Mouse (Mus musculus) kidney, postnatal 0 days (tissue): ENCODE results near the gene Dcaf5. TPM values are rescaled to one million over a fixed set of nuclear protein-coding genes. Genes with fewer than 3 reads are reported as not detected.

ENCODE experiments used
- ATAC-seq: fragments of 200-750 bp; cut with Nextera tagmentation; replicated peaks from 2 replicates; pipeline ENCODE4 v1.8.0; 2017; ENCODE audit warnings: low read depth, moderate number of reproducible peaks, moderate TSS enrichment, moderate library complexity; ENCODE audit not compliant: low FRiP score
- DNase-seq: peaks from one replicate; pipeline ENCODE4 v3.0.0-alpha.2; 2016; ENCODE audit warnings: low spot score
- H3K27ac ChIP-seq: fragments of 300-500 bp; sonication (generic); 2 replicates; pipeline ENCODE4 v1.5.1; 2014; ENCODE audit warnings: mild to moderate bottlenecking
- H3K27me3 ChIP-seq: fragments of 300-500 bp; sonication (generic); 2 replicates; pipeline ENCODE4 v1.6.1; 2014; ENCODE audit warnings: low read length, mixed read lengths; ENCODE audit not compliant: insufficient read depth
- H3K36me3 ChIP-seq: fragments of 300-500 bp; sonication (generic); 2 replicates; pipeline ENCODE4 v1.6.1; 2014; ENCODE audit warnings: low read length, mixed read lengths; ENCODE audit not compliant: insufficient read depth
- H3K4me1 ChIP-seq: fragments of 300-500 bp; sonication (generic); replicated peaks from 2 replicates; pipeline ENCODE4 v1.6.1; 2014; ENCODE audit warnings: antibody characterized with exemption, low read length, mixed read lengths; ENCODE audit not compliant: insufficient read depth
- H3K4me2 ChIP-seq: fragments of 300-500 bp; sonication (generic); 2 replicates; pipeline ENCODE4 v1.6.1; 2014; ENCODE audit warnings: mild to moderate bottlenecking, low read length, moderate library complexity, mixed read lengths
- H3K4me3 ChIP-seq: fragments of 300-500 bp; sonication (generic); replicated peaks from 2 replicates; pipeline ENCODE4 v1.5.1; 2014; ENCODE audit warnings: low read depth, low read length
- H3K9ac ChIP-seq: fragments of 300-500 bp; sonication (generic); 2 replicates; pipeline ENCODE4 v1.6.1; 2014; ENCODE audit warnings: low read depth, low read length
- H3K9me3 ChIP-seq: fragments of 300-500 bp; sonication (generic); replicated peaks from 2 replicates; pipeline ENCODE4 v1.6.1; 2016; ENCODE audit warnings: low read length, inconsistent platforms, mixed read lengths
- CTCF ChIP-seq: IDR thresholded peaks from 2 replicates; pipeline ENCODE4 v1.5.1; 2016; ENCODE audit warnings: antibody characterized with exemption, low read depth, mild to moderate bottlenecking, moderate library complexity
- WGBS: fragments of 180-500 bp; shearing (Covaris S2); extraction: QIAGEN DNeasy Blood & Tissue Kit; methylation state at CpG from one replicate; pipeline ENCODE4 v1.1.7; 2014; 5-methylcytosine and 5-hydroxymethylcytosine counted together
- polyA plus RNA-seq: library from polyadenylated mRNA; unstranded; fragments of >200 nt; fragmentation: Nextera tagmentation; extraction: Ambion mirVana; gene quantifications from 2 replicates; pipeline ENCODE4 v1.2.1, GENCODE M21; 2015

Dcaf5 gene
- polyA plus RNA-seq, 1 experiment from 2014 or later: 11.9 TPM

- Histone ChIP-seq H3K4me1 (no peaks in the 10 kb centered on the region), H3K27ac (no peak overlapping the region), H3K9ac (no peak overlapping the region), H3K9me3 (no peaks in the 10 kb centered on the region), H3K4me3 (no peak overlapping the region), H3K4me2 (no peak overlapping the region), H3K27me3 (no peaks in the 10 kb centered on the region), H3K36me3 (no peaks in the 10 kb centered on the region)
- DNase-seq: no peak
- TF ChIP-seq CTCF: no peak
- ATAC-seq: no peak
- 88% methylated on average over 3 of the region's 3 CpGs for WGBS
These were observed 124.3 kb downstream of the Dcaf5 start for GRCm38 (mm10) chr12:80311959-80312669.

DNA sequence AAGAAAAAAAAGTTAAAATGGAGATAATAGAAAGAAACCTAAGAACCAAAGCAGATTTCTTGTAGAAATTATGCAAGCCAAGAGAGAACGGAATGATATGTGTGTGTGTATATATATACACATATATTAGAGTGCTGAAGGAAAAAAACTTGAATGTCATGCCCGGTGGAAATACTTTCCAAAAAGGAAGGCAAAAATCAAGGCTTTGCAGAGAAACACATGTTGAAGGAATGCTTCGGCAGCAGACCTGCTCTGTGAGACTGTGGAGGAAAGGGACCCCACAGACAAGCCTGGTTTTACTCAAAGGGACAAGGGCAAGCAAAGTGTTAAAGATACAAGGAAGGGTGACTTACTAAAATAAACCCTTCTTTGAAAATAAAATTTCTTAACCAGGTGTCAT, 128.8 kb downstream of the Dcaf5 start:
- H3K27ac ChIP-seq: no peak overlapping the region
- ATAC-seq (no peak), DNase-seq (no peak)
- no peaks in the 10 kb centered on the region for H3K36me3 ChIP-seq
- H3K27me3 ChIP-seq: no peaks in the 10 kb centered on the region
- WGBS: 62% methylated on average over 3 of the region's 3 CpGs
- TF ChIP-seq CTCF: no peak
- H3K4me2 ChIP-seq: no peak overlapping the region
- H3K9ac ChIP-seq: no peak overlapping the region
- H3K9me3 ChIP-seq: no peaks in the 10 kb centered on the region
- no peaks in the 10 kb centered on the region for H3K4me1 ChIP-seq
- H3K4me3 ChIP-seq: no peak overlapping the region

DNA sequence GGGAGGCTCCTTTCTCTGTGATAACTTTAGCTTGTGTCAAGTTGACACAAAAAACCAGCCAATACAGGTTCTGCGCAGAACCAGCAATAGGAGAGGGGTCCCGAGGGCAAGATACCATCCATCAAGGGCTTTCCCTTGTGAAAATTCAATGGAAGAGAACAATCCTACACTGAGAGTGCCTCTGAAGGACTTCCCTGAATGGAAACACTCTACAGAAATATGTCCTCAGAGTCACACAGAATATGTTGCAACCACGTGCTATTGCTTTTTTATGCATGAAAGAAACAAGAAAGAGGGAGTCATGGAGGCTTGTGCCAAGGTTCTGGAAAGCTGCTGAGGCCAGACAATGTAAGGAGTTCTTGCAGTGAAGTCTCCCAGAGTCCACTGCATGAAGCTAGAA, 131.9 kb downstream of the Dcaf5 start:
- Histone ChIP-seq H3K4me3 (no peak overlapping the region), H3K4me1 (no peaks in the 10 kb centered on the region), H3K27ac (no peak overlapping the region), H3K36me3 (no peaks in the 10 kb centered on the region), H3K9me3 (no peaks in the 10 kb centered on the region), H3K9ac (no peak overlapping the region), H3K27me3 (no peaks in the 10 kb centered on the region), H3K4me2 (no peak overlapping the region)
- TF ChIP-seq CTCF: no peak
- DNase-seq (no peak), ATAC-seq (no peak)
- WGBS: 89% methylated on average over 3 of the region's 3 CpGs

- Histone ChIP-seq H3K9ac (no peak overlapping the region), H3K4me3 (no peak overlapping the region), H3K27ac (no peak overlapping the region), H3K4me1 (no peaks in the 10 kb centered on the region), H3K4me2 (no peak overlapping the region), H3K36me3 (no peaks in the 10 kb centered on the region), H3K9me3 (no peaks in the 10 kb centered on the region), H3K27me3 (no peaks in the 10 kb centered on the region)
- DNase-seq (no peak), ATAC-seq (no peak)
- no peak for TF ChIP-seq CTCF
- WGBS: 62% methylated on average over 9 of the region's 9 CpGs
These were observed 135.5 kb downstream of the Dcaf5 start for GRCm38 (mm10) chr12:80300833-80301456.

DNA sequence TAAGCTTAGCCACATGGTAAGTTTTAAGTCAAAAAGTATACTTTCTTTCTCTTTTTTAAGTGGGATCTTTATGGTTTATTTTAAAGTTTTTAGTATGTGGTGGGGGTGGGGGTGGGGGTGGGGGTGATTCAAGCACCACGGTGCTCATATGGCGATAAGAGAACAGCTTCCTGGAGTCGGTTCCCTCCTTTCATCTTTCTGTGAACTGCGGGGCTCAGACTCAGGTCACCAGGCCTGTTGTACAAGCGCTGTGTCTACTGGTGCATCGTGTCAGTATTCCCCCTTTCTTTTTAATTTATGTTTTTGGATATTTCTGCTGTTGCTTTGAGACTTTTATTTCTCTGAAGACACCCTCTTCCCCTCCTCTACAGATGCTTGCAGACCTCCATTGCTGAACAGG, 137.7 kb downstream of the Dcaf5 start:
- ATAC-seq: no peak
- WGBS: 32% methylated on average over 6 of the region's 6 CpGs

GRCm38 (mm10) chr12:80291895-80292435, 144.4 kb downstream of the Dcaf5 start:
- WGBS: 50% methylated on average over 3 of the region's 3 CpGs
- ATAC-seq (peak; percentile 25; the same call in 1 of the 2 replicates), DNase-seq (no peak)
- no peaks in the 10 kb centered on the region for H3K9me3 ChIP-seq
- no peak overlapping the region for H3K4me3 ChIP-seq
- H3K27me3 ChIP-seq: no peaks in the 10 kb centered on the region
- no peak overlapping the region for H3K27ac ChIP-seq
- H3K4me1 ChIP-seq: no peaks in the 10 kb centered on the region
- no peaks in the 10 kb centered on the region for H3K36me3 ChIP-seq
- H3K9ac ChIP-seq: no peak overlapping the region
- TF ChIP-seq CTCF: no peak
- no peak overlapping the region for H3K4me2 ChIP-seq

More for the DNA sequence above, 137.7 kb downstream of the Dcaf5 start:
- Histone ChIP-seq H3K9ac (no peak overlapping the region), H3K9me3 (no peaks in the 10 kb centered on the region), H3K4me2 (no peak overlapping the region), H3K27ac (no peak overlapping the region), H3K4me1 (no peaks in the 10 kb centered on the region), H3K36me3 (no peaks in the 10 kb centered on the region), H3K4me3 (no peak overlapping the region), H3K27me3 (no peaks in the 10 kb centered on the region)
- TF ChIP-seq CTCF: no peak
- DNase-seq: no peak
